Mouse (Mus musculus): ENCODE data around the gene Trpc1. TPM values are rescaled to one million over a fixed set of nuclear protein-coding genes. Genes with fewer than 3 reads are reported as not detected.

The Trpc1 gene
- polyA plus RNA-seq, 1 experiment = 9.7 TPM

GRCm38 (mm10) chr9:95672331-95672730, 77.8 kb downstream of the Trpc1 start:
- TF ChIP-seq CTCF (IDR thresholded peaks at IDR 0.05; ENCODE audit: borderline replicate concordance, extremely low read depth, insufficient read depth, insufficient read length) (no peak), POLR2A (IDR thresholded peaks at IDR 0.05; ENCODE audit: borderline replicate concordance, extremely low read depth, insufficient read depth, insufficient read length, poor library complexity, severe bottlenecking) (no peak)

GRCm38 (mm10) chr9:95668306-95668705, 81.9 kb downstream of the Trpc1 start:
- TF ChIP-seq CTCF (IDR thresholded peaks at IDR 0.05; ENCODE audit: borderline replicate concordance, extremely low read depth, insufficient read depth, insufficient read length) = no peak
- no peak for TF ChIP-seq POLR2A (IDR thresholded peaks at IDR 0.05; ENCODE audit: borderline replicate concordance, extremely low read depth, insufficient read depth, insufficient read length, poor library complexity, severe bottlenecking)
- DNase-seq (ENCODE audit: low read depth) = no peak

More at GRCm38 (mm10) chr9:95672331-95672730, 77.8 kb downstream of the Trpc1 start:
- no peak for DNase-seq (ENCODE audit: low read depth)

- peak; percentile 85 for DNase-seq (ENCODE audit: low read depth)
- TF ChIP-seq CTCF (IDR thresholded peaks at IDR 0.05; ENCODE audit: borderline replicate concordance, extremely low read depth, insufficient read depth, insufficient read length) (no peak), POLR2A (IDR thresholded peaks at IDR 0.05; ENCODE audit: borderline replicate concordance, extremely low read depth, insufficient read depth, insufficient read length, poor library complexity, severe bottlenecking) (no peak)
These were observed 82.3 kb downstream of the Trpc1 start for GRCm38 (mm10) chr9:95667836-95668235.

- DNase-seq (ENCODE audit: low read depth) = peak; percentile 49
- TF ChIP-seq POLR2A (IDR thresholded peaks at IDR 0.05; ENCODE audit: borderline replicate concordance, extremely low read depth, insufficient read depth, insufficient read length, poor library complexity, severe bottlenecking) (no peak), CTCF (IDR thresholded peaks at IDR 0.05; ENCODE audit: borderline replicate concordance, extremely low read depth, insufficient read depth, insufficient read length) (no peak)
These were observed 84.3 kb downstream of the Trpc1 start for GRCm38 (mm10) chr9:95665835-95666234.

- peak; percentile 80 for DNase-seq (ENCODE audit: low read depth)
- TF ChIP-seq CTCF (IDR thresholded peaks at IDR 0.05; ENCODE audit: borderline replicate concordance, extremely low read depth, insufficient read depth, insufficient read length) (no peak), POLR2A (IDR thresholded peaks at IDR 0.05; ENCODE audit: borderline replicate concordance, extremely low read depth, insufficient read depth, insufficient read length, poor library complexity, severe bottlenecking) (no peak)
These were observed 85.7 kb downstream of the Trpc1 start for GRCm38 (mm10) chr9:95664290-95664989.

- no peak for DNase-seq (ENCODE audit: low read depth)
- TF ChIP-seq CTCF (IDR thresholded peaks at IDR 0.05; ENCODE audit: borderline replicate concordance, extremely low read depth, insufficient read depth, insufficient read length) = no peak
- no peak for TF ChIP-seq POLR2A (IDR thresholded peaks at IDR 0.05; ENCODE audit: borderline replicate concordance, extremely low read depth, insufficient read depth, insufficient read length, poor library complexity, severe bottlenecking)
These were observed 92.2 kb downstream of the Trpc1 start for GRCm38 (mm10) chr9:95657941-95658340.

Other genes with a start within 250 kb of the Trpc1 start
- gene U2surp, start 238.4 kb downstream of the Trpc1 start, polyA plus RNA-seq (2012; rRNA removed) = 28.0 and 35.1 TPM in 2 replicates
- 6.5 and 9.6 TPM in 2 replicates for gene Paqr9, start 190.7 kb downstream of the Trpc1 start, polyA plus RNA-seq (2012; rRNA removed)
- gene Pcolce2, start 112.8 kb downstream of the Trpc1 start, polyA plus RNA-seq (2012; rRNA removed) = 0.19 and 1.00 TPM in 2 replicates
- gene Pls1, start 94.9 kb upstream of the Trpc1 start, polyA plus RNA-seq (2012; rRNA removed) = 0.67 and 1.6 TPM in 2 replicates
- 12.0 and 12.2 TPM in 2 replicates for gene Atr, start 107.2 kb upstream of the Trpc1 start, polyA plus RNA-seq (2012; rRNA removed)
- 15.8 and 19.8 TPM in 2 replicates for gene Xrn1, start 204.4 kb upstream of the Trpc1 start, polyA plus RNA-seq (2012; rRNA removed)

Data from brain, embryonic 14.5 days (tissue).